Mouse (Mus musculus): ENCODE results near the gene Hivep3.

Gene Hivep3

DNA sequence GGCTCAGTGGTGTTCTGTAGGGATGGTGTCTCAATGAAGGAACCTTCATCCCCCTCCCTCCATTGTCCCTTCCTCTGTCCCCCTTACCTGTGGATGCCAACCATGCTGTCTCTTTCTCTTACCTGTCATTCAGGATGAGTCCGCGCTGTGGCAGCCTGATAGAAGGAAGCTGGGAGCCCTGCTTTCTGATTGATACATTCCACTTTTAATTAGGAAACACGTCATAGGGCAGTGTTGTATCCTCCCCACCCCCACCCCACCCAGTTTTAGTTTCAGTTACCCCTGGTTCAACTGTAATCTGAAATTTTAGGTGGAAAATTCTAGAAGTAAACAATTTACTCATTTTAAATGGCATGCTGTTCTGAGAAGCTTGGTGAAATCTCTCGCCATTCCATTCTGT lies 173.5 kb downstream of the Hivep3 start:
- DNase-seq (ENCODE audit: low spot score) = no peak

DNA sequence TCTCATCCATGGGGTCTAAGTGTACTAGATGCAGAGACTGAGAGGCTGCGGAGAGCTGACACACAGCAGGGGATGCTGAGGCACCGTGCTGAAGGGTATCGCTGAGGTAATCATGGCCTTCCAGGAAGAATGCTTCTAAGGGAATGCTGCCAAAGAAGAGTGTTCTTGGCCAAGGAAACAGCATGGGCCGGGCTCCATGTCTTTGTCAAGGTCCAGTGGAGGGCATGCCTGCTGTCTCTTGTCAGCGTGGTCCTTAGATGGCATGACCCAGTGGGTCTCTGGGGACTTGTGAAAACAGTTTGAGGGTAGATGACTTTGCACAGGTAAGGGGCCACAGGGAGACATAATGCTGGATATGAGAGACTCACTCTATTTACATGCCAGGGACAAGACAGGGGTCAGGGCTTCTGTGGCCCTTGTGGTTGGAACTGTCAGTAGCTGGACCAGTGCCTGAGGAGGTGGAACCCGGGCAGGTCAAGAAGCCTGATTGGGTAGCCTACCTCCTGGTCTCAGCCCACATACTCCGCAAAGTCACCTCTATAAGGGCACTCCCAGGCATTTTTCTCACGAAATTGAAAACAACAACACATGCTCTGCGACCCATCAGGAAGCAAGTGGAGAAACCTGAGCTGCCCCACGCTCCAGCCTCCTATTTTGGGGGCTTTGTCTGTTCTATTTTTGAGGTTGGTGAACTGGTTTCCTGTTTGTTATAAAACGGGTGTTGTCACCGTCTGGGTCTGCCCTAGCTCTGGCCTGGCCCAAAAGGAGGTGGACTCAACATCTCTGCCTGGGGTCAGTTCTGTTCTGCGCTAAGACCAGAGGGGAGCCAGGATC lies 177.7 kb downstream of the Hivep3 start:
- DNase-seq (ENCODE audit: low spot score) = peak; percentile 47

DNA sequence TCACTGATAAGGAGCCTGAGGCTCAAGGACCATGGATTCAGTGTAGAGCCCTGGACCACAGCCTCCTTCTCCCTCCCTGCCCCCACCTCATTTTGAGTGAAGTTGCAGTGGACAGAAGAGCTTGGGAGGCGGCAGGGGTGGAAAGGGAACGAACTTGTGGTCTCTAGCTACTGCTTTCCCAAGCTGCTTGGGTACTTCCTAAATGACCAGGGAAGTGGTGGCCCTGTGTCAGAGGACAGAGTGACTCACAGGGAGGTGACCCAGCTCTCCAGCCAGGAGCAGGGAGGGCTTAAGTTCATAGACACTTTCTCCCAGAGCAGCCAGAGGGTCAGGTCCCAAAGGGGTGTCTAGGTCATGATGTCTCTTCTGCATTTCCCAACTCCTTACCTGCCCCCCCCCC lies 178.6 kb downstream of the Hivep3 start:
- no peak for DNase-seq (ENCODE audit: low spot score)

DNA sequence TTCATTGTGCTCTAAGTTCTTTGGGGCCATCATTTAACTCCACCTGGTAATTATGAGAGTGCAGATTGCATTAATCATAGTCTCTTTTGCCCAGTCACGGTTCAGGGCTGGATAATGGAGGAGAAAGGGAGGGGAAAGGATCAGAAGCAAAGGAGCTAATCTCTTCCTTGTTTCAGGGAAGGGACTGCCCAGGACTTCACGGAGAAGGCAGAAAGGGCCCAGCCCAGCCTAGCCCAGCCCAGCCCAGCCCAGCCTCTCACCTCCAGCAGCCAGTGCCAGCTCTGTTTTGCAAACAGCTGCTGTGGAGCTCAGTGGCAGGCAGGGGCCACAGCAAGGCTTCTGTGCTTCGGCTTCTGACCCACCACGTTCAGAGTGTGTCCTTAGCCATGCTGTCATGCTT lies 180.6 kb downstream of the Hivep3 start:
- peak; percentile 37 for DNase-seq (ENCODE audit: low spot score)

DNA sequence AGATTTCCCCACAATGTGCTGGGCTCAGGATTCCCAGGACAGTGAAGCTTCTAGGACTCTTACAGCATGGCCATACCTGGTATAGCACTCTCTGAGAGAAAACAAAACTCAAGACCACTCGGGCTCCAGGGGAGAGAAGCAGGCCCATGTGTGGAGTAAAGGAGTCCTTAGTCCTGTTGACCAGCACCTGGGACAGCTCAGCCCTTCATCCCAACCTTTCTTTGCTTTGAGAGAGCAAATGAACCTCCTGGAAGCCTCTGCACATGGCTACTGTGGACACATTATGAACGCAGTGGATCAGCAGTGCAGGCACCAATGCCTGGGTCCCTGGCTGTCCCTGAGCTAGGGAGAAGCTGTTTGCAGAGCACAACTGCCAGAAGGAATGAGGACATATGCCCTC lies 181.5 kb downstream of the Hivep3 start:
- DNase-seq (ENCODE audit: low spot score) = no peak

DNA sequence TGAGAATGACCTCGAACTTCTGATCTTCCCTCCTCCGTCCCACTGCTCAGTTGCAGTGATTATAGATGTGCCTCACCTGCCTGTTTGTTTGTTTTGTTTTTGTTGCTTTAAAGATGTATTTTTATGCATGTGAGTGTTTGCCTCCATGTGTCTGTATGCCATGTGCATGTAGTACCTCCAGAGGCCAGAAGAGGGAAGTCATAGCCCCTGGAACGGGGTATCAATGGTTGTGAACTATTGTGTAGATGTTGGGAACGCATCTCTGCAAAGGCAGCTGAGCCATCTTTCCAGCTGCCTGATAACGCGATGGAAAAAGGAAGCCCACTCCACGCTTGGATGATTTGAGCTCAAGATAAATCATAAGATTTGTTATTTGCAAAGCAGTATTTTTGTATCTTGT lies 183.9 kb downstream of the Hivep3 start:
- DNase-seq (ENCODE audit: low spot score) = no peak

DNA sequence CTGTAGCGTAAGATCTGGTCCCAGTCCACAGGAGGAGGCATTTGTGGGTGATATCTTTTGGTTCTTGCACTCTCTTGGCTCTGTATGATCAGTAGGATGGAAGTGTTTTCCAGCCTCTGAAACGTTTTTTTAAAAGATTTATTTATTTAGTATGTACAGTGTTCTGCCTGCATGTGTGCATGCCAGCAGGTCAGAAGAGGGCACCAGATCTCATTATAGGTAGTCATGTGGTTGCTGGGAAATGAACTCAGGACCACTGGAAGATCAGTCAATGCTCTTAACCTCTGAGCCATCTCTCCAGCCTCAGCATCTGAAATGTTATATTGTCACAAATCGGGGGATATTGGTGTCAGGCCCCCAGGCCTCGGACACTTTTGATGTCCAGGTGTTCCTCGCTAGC lies 185.8 kb downstream of the Hivep3 start:
- DNase-seq (ENCODE audit: low spot score) = no peak

DNA sequence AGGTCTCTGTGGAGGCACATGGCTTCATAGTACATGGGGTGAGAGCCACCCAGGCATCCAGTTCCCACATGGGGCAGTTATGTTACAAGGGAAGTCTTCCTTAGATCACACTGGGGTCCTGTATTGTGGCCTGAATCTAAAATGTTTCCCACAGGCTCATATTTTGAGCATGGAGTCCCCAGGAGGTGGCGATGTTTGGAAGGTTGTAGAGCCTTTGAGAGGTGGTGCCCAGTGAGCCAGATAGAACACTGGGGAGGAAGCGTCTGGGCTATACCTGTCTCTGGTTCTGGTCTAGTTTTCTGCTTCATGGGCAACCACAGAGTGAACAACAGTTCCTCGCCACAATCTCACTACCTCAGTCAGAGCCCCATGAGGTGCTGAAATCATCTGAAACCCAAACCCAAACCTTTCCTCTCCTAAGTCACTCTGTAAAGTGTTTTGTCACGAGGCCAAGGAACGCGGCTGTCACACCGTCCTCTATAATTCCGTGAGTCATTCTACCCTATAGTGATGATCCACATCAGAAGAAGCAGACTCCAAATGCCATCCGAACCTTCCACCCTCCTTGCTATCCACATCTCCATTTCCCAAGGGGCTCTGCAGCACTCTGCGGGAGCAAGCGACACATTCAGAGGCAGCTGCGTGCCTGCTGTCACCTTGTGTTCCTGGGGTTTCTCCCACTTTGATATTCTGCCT lies 187.6 kb downstream of the Hivep3 start:
- DNase-seq (ENCODE audit: low spot score) = no peak

DNA sequence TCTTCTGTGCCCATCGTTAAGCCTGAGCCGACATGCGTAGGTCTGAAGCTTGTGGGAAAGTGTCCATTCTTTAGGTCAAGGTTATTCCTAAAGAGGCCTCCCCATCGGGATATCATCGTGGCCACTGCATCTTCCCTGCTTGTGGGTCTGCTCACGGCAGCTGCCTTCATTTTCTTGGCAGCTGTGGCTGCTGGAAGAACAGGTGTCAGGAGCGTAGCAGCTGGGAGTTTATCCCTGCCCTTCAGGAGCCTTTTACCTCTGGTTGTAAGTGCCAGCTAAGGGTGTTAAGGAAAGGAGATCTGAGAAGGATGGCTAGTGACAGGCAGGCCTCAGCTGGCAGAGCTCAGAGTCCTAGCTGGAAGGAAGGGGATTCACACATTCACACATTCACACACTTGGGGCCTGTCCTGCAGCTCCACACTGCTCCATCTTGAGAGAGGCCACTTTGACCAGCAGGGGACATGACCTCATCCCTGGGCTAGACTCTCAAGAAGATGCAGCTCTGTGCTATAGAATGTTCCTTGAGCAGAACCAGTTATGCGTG lies 188.2 kb downstream of the Hivep3 start:
- DNase-seq (ENCODE audit: low spot score) = no peak

DNA sequence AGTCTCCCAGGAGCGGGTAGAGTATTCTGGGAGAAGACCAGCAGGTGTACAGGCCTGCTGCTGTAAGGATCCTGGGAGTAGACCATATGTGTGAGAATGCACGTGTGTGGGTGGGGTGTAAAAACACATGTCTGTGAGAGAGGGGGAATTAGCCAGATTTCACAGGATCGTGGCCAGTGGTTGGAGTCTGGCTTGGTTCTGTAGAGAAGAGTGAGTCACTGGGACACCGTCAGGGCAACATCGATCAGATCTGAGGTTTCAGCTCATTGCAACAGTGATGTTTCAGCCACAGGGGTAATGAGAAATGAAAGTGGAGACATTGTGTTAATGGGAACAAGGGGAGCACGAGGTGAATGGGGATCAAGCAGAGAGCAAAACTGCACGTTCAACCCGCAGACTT lies 189.4 kb downstream of the Hivep3 start:
- DNase-seq (ENCODE audit: low spot score) = no peak

DNA sequence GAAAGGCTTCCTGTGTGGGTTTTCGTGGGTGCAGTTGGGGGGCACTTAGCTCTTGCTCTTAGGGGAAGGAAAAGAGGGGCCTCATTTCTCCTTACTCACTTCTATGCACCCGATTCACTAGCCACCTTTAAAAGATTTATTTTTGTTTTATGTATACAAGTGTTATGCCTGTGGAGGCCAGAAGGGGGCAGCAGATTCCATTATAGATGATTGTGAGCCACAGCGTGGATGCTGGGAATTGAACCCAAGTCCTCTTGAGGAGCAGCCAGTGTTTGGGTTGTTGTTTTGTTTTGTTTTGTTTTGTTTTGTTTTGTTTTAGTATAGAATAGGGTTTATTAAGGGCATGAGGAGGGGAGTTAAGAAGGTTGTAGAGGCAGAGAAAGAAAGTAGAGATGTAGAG lies 189.8 kb downstream of the Hivep3 start:
- no peak for DNase-seq (ENCODE audit: low spot score)

DNA sequence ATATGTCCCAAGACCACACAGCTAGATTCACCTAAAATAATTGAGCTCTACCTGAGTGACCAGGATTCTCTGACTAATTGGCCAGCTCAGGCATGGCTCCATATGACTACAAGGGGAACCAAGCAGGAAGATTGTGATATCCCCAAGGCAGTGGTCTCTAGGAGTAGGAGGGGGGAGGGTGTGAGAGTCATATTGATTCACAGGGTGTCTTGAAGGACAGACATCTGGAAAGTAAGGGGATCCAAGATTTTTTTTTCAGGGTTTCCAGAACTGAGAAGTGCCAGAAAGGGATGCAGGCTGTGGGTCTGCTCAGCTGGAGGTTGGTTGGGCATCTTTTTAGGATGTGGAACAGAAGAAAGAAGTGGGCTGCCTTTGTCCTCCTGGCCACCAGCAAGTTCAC lies 191.5 kb downstream of the Hivep3 start:
- DNase-seq (ENCODE audit: low spot score) = no peak

DNA sequence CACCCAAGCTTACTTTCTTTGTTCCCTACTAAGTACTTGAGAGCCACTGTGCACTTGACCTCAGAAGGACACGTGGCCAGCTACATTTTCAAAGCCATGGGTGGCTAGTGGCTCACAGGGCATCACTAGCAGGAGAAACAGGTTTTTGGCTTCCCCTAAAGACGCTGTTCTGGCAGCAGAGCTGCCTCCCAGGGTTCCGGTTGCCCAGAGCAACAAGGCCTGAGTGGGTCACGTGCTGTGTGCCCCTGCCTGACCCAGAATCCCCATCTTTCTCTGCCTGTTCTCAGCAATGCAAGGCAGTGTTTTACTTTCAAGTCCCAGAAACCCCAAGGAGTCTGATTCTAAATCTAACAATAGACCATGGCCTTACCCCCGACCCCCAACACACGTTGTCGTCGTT lies 198.3 kb downstream of the Hivep3 start:
- DNase-seq (ENCODE audit: low spot score) = no peak

DNA sequence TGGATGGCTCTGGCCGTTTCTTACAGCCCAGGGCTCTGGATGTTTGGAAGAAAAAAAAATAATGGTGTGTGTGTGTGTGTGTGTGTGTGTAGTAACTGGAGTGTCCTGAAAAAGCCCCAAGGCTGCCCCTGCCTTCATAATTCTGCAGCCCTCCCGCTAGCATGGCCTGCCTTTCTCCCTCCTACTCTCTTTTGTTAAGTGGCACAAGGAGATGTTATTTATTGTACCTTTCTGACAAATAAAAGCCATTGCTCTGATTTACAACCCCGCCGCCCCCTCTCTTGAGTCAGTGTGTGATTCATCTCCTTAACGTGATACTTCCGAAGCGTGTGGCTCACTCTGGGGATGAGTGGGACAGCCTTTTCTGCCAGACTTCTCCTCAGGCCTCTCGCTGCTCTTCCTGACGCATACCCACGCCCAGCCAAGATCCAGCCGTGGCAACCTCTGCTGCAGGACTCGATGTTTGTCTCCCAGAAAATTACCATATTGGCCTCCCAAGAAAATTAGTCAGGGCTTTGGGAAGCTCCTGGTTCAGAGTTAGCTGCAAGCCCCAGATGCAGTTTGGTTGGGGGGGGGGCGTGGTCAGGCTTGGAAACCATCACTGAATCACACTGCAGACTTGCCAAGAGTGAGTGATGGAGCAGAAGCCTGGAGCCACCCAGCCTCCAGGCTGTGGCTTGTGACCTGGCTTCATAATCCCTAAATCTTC lies 199.1 kb downstream of the Hivep3 start:
- DNase-seq (ENCODE audit: low spot score) = peak; percentile 59

DNA sequence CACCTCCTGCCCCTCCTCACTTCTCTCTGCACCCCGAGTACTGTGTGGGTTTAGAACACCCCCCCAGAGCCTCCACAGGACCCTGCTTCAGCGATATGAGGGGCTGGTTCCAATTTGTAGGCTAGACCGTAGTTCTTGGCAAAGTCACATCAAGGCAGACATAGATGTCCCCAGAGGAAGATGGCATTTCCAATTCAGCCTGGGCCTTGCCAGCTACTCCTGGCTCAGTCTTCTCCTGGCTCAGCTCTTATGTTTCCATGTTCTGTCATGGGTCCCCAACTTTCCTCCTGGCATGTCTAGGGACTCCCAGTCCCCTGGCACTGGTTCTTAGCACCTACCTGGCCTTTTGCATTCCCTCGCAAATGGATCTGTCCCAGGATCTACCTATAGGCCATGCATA lies 201.3 kb downstream of the Hivep3 start:
- DNase-seq (ENCODE audit: low spot score) = no peak

DNA sequence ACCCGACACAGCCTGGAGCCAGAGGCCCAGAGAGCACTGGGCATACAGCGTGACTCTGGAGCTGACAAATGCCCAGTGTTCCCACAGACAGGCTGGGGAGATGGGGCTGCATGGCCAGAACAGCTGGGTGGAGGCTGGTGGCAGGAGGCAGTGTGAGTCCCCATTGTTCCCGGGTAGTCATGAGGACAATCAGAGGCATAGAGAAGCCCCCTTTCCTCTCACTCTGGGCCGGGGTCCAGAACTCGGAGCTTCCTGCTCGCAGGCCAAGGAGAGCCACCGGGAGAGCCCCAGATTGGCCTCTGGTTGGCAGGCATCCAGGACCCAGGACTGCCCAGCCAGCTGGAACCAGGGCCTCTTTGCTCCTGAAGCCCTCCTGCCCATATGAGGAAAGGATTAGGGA lies 204.3 kb downstream of the Hivep3 start:
- DNase-seq (ENCODE audit: low spot score) = peak; percentile 46

DNA sequence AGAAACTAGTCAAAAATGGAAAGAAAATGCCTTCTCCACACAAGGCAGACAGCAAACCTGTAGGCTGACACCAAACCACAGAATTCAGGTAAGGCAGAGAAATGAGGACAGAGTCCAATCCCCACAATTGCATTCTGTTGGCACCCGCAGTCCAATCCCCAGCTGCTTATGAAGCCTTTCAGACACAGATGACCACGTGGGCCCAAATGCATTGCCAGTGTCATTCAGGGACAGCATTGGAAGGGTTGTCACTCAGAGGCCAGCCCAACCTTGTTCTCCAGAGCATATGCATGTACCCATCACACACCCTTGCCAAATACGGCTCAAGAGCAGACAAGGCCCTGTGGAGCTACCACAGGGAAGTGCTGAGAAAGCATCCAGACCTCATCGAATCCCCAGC lies 204.9 kb downstream of the Hivep3 start:
- no peak for DNase-seq (ENCODE audit: low spot score)

DNA sequence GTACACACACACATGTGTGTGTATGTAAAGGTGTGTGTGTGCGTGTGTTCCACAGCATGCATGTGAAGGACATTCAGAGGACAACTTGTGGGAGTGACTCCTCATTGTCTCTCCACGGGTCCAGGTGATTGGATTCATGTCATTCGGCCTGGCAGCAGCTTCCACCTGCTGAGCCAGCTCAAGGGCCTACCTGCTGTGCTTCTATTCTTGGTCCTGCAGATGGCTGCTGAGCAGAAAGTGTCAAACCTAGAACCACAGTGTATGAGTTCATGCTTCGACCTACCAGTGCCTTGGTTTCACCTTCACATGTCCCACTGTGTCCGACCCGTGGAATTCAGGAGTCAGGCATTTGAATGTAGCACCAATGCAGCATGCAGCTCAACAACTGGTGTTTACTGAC lies 206.2 kb downstream of the Hivep3 start:
- DNase-seq (ENCODE audit: low spot score) = no peak

DNA sequence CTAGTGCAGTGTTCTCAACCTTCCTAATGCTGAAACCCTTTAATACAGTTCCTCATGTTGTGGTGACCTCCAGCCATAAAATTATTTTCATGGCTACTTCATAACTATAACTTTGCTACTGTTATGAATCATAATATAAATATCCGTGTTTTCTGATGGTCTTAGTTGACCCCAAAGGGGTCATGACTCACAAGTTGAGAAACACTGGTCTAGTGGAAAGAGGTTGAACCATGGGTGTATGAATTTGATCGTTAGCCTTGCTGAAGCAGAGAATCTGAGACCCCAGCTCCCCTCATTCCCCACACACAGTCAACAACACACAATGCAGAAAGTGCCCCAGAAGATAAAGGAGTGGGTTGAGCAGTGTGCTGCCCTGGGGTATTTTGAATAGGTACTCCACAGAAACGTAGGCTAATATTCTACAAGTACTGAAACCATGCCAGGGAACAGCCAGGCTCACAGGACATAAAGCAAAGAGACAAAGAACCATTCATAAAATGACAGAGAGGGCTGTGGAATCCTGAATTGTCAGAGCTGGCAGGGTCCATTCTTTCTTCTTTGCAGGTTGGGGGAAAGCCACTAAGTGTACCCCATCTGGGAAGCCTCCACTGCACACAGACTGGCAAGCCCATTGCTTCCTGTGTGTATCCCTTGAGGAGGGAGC lies 212.8 kb downstream of the Hivep3 start:
- DNase-seq (ENCODE audit: low spot score) = no peak

DNA sequence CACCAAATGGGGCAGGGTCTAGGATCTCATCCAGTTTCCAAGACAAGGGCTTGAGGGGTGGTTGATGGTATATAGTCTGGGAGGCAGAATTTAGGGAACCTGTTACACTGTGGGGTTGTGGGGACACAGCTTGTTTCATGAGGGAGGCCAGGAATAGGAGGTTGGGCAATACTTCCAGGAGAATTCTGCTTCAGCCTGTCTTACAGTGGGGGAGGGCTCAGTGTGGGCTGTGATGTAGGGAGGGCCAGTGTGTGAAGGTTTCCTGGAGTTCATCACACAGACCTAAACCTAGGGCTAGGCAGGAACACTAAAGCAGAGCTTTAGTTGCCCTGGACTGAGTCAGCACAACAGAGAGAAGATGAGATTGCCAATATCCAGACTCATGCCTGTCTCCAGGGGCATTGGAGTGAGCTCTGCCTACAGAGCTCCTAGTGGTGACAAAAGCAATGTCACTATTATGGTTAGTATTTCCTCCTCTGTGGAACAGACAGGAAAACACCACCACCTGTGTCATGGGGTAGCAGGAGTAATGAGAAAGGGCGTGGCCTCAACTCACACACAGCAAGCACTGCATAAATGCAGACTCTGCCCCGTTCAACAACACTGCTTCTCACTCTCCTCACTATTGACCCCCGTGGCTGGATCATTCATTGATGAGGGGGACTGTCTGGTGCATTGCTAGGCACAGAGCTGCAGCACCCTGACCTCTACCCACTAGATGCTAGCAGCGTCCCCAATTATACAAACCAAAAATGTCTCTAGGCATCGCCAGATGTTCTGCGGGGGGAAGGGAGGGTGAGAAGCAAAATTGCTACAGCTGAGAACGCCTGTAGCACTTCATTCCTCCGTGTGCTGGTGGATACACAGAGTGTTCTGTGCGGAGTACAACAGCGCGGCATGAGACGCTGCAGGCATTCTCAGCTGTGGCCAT lies 213.9 kb downstream of the Hivep3 start:
- DNase-seq (ENCODE audit: low spot score) = peak; percentile 41

DNA sequence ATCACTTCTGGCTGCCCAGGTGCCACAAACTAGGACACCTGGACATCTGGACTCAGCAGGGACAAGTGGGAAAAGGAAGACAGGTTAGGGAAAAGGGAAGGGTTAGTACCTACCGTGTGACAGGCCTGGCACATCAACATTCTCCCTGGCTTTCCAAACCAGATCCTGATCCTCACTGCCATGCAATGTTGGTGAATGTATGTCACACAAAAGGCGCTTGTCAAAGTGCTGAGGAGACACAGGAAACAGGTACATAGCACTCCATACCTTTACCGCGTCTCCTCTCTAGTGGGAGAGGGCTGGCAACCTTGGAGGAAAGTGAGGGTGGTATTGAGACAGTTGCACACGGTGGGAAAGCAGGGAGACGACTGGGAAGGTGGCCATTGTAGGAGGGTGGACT lies 214.8 kb downstream of the Hivep3 start:
- DNase-seq (ENCODE audit: low spot score) = no peak
